In genomic region chr1:93175849-93176248, GRCm38 (mm10) we compare ENCODE assay signal across 14 mouse cellular contexts. TPM values are rescaled to one million over a fixed set of nuclear protein-coding genes. Genes with fewer than 3 reads are reported as not detected.
A peak's percentile ranks its signal among the peaks of the same experiment; 100 is the strongest.
DNase-seq lines count a peak whose midpoint lies in the region; ATAC-seq lines count a peak whose summit lies in the region.
"Had no signal": no experiment of that assay in that cellular context is flagged by ENCODE, and none has a peak within 500 bp of the region (broad histone marks: within the 10 kb centered on the region; RNA-seq: fewer than 3 reads in every experiment).

No protein-coding gene starts in this region.

- WGBS in heart, embryonic 15.5 days: 16% methylated on average over 6 of the region's 6 CpGs
- WGBS in embryonic facial prominence, embryonic 14.5 days: 15% methylated on average over 6 of the region's 6 CpGs
- 20% methylated on average over 6 of the region's 6 CpGs for WGBS in neural tube, embryonic 13.5 days

- no peak overlapping the region for H3K9ac ChIP-seq in heart, embryonic 15.5 days
- no peak overlapping the region for H3K9ac ChIP-seq in embryonic facial prominence, embryonic 14.5 days (ENCODE audit: low read depth, low read length)
- peak overlapping the region; percentile 71; the same call in 1 of the 2 replicates for H3K9ac ChIP-seq in neural tube, embryonic 13.5 days
- H3K9ac ChIP-seq: liver, embryonic 13.5 days had no signal

- H3K4me2 ChIP-seq in heart, embryonic 15.5 days: peak overlapping the region; percentile 77
- H3K4me2 ChIP-seq in embryonic facial prominence, embryonic 14.5 days (ENCODE audit: low read depth, low read length): peak overlapping the region; percentile 76
- peak overlapping the region; percentile 81 for H3K4me2 ChIP-seq in neural tube, embryonic 13.5 days

- no peak overlapping the region for H3K27ac ChIP-seq in heart, embryonic 15.5 days
- H3K27ac ChIP-seq in embryonic facial prominence, embryonic 14.5 days (replicated peaks; ENCODE audit: low read depth, low read length): peak overlapping the region; percentile 89
- no peak overlapping the region for H3K27ac ChIP-seq in neural tube, embryonic 13.5 days (replicated peaks)
- H3K27ac ChIP-seq: liver, embryonic 13.5 days had no signal

- no peak for ATAC-seq in heart, embryonic 15.5 days (replicated peaks; ENCODE audit: insufficient number of reproducible peaks, insufficient read depth, low FRiP score, low read depth)
- no peak for ATAC-seq in embryonic facial prominence, embryonic 14.5 days (ENCODE audit: low read depth)
- ATAC-seq in neural tube, embryonic 13.5 days (ENCODE audit: low read depth): no peak
- ATAC-seq: activated CD4-positive, CD25-positive, alpha-beta regulatory T cell, adult 4 months had no signal

- H3K27me3 ChIP-seq in heart, embryonic 15.5 days: peaks cover 57% of the 10 kb centered on the region
- H3K27me3 ChIP-seq in embryonic facial prominence, embryonic 14.5 days (replicated peaks; ENCODE audit: control insufficient read depth, insufficient read depth, low read length): no peaks in the 10 kb centered on the region
- 0 out of 2 replicates have a peak, but pooled peaks cover 23% of the 10 kb centered on the region for H3K27me3 ChIP-seq in neural tube, embryonic 13.5 days

- no peaks in the 10 kb centered on the region for H3K36me3 ChIP-seq in heart, embryonic 15.5 days
- no peaks in the 10 kb centered on the region for H3K36me3 ChIP-seq in embryonic facial prominence, embryonic 14.5 days (ENCODE audit: control insufficient read depth, insufficient read depth, low read length)
- H3K36me3 ChIP-seq in neural tube, embryonic 13.5 days: no peaks in the 10 kb centered on the region
- H3K36me3 ChIP-seq: liver, embryonic 13.5 days had no signal

- no peak for DNase-seq in heart, adult 11 months
- DNase-seq in embryonic facial prominence, embryonic 14.5 days (ENCODE audit: low spot score): no peak
- peak; percentile 12 for DNase-seq in hindlimb bud, embryonic 11.5 days (ENCODE audit: extremely low spot score, low read depth, low spot score)
- DNase-seq in adrenal gland, adult 8-10 months: no peak
- no peak for DNase-seq in frontal cortex, postnatal 36 days (ENCODE audit: low spot score in 2 of 2)
- no peak for DNase-seq in cerebellum, postnatal 10 days
- DNase-seq: cerebellum, adult 9-10 months; liver, embryonic 13.5 days had no signal

- H3K4me1 ChIP-seq in heart, embryonic 15.5 days (replicated peaks): peaks cover 16% of the 10 kb centered on the region
- H3K4me1 ChIP-seq in embryonic facial prominence, embryonic 14.5 days (ENCODE audit: control insufficient read depth, insufficient read depth, low read length): peaks cover 16% of the 10 kb centered on the region
- peaks cover 22% of the 10 kb centered on the region for H3K4me1 ChIP-seq in neural tube, embryonic 13.5 days (replicated peaks)

- H3K4me3 ChIP-seq in heart, embryonic 15.5 days: no peak overlapping the region
- peak overlapping the region; percentile 38 for H3K4me3 ChIP-seq in embryonic facial prominence, embryonic 14.5 days (ENCODE audit: low read depth, low read length)
- peak overlapping the region; percentile 43; the same call in 1 of the 2 replicates for H3K4me3 ChIP-seq in neural tube, embryonic 13.5 days

- no peaks in the 10 kb centered on the region for H3K9me3 ChIP-seq in heart, embryonic 15.5 days (replicated peaks)
- H3K9me3 ChIP-seq in embryonic facial prominence, embryonic 14.5 days (ENCODE audit: control insufficient read depth, low read length): no peaks in the 10 kb centered on the region
- H3K9me3 ChIP-seq in neural tube, embryonic 13.5 days: no peaks in the 10 kb centered on the region
- H3K9me3 ChIP-seq: liver, embryonic 13.5 days had no signal

RNA-seq across cellular contexts. Expression of gene Crocc2, which starts 7.3 kb away (rescaled TPM):
- polyA plus RNA-seq in heart, embryonic 15.5 days (2015; fragmentation: Nextera tagmentation; extraction: Ambion mirVana): 0.26 and 0.55 TPM in 2 replicates
- polyA plus RNA-seq in embryonic facial prominence, embryonic 14.5 days (2014; fragmentation: Nextera tagmentation; extraction: Ambion mirVana): 0.56 and 3.0 TPM in 2 replicates
- 0.21 and 0.35 TPM in 2 replicates for polyA plus RNA-seq in neural tube, embryonic 13.5 days (2015; fragmentation: Nextera tagmentation; extraction: Ambion mirVana)
- total RNA-seq in adrenal gland, adult 8-10 months (2022): under 1 TPM in 2 of 4 experiments, not detected in 2; 0.03 TPM
- total RNA-seq: neutrophil, adult 5-6 weeks had no signal
- polyA plus RNA-seq: activated CD4-positive, CD25-positive, alpha-beta regulatory T cell, adult 4 months; liver, embryonic 13.5 days had no signal

RNA-seq across cellular contexts. Expression of gene 2310007B03Rik, which starts 15.1 kb away (rescaled TPM):
- 0.38 and 1.2 TPM in 2 replicates for polyA plus RNA-seq in heart, embryonic 15.5 days (2015; fragmentation: Nextera tagmentation; extraction: Ambion mirVana)
- 4.2 and 6.2 TPM in 2 replicates for polyA plus RNA-seq in embryonic facial prominence, embryonic 14.5 days (2014; fragmentation: Nextera tagmentation; extraction: Ambion mirVana)
- polyA plus RNA-seq in neural tube, embryonic 13.5 days (2015; fragmentation: Nextera tagmentation; extraction: Ambion mirVana): 0.29 TPM in 1 of 2 replicates, not detected in the other
- not detected for total RNA-seq in adrenal gland, adult 8-10 months (2022)
- total RNA-seq: heart, postnatal 14 days had no signal
- polyA plus RNA-seq: activated CD4-positive, CD25-positive, alpha-beta regulatory T cell, adult 4 months had no signal

RNA-seq across cellular contexts. Expression of gene Agxt, which starts 40.8 kb away (rescaled TPM):
- polyA plus RNA-seq in heart, embryonic 15.5 days (2015; fragmentation: Nextera tagmentation; extraction: Ambion mirVana): 0.14 TPM in 1 of 2 replicates, not detected in the other
- not detected in 2 replicates for polyA plus RNA-seq in embryonic facial prominence, embryonic 14.5 days (2014; fragmentation: Nextera tagmentation; extraction: Ambion mirVana)
- polyA plus RNA-seq in neural tube, embryonic 13.5 days (2015; fragmentation: Nextera tagmentation; extraction: Ambion mirVana): not detected in 2 replicates
- under 1 TPM in 1 of 4 experiments, not detected in 3; 0.26 TPM for total RNA-seq in adrenal gland, adult 8-10 months (2022)
- total RNA-seq: heart, postnatal 14 days; neutrophil, adult 5-6 weeks had no signal
- polyA plus RNA-seq: activated CD4-positive, CD25-positive, alpha-beta regulatory T cell, adult 4 months; C2C12 had no signal

RNA-seq across cellular contexts. Expression of gene Sned1, which starts 59.8 kb away (rescaled TPM):
- polyA plus RNA-seq in heart, embryonic 15.5 days (2015; fragmentation: Nextera tagmentation; extraction: Ambion mirVana): 3.0 and 7.8 TPM in 2 replicates
- 16.7 and 17.1 TPM in 2 replicates for polyA plus RNA-seq in embryonic facial prominence, embryonic 14.5 days (2014; fragmentation: Nextera tagmentation; extraction: Ambion mirVana)
- 10.2 and 11.5 TPM in 2 replicates for polyA plus RNA-seq in neural tube, embryonic 13.5 days (2015; fragmentation: Nextera tagmentation; extraction: Ambion mirVana)
- 10 to 100 TPM; 22.2 to 31.9 (median 26.0) TPM for total RNA-seq in adrenal gland, adult 8-10 months (2022)
